ENCODE assay signal across 7 mouse cellular contexts in genomic region chr17:46104487-46104886, GRCm38 (mm10). TPM values are rescaled to one million over a fixed set of nuclear protein-coding genes. Genes with fewer than 3 reads are reported as not detected.
A peak's percentile ranks its signal among the peaks of the same experiment; 100 is the strongest.
DNase-seq lines count a peak whose midpoint lies in the region; ATAC-seq and TF ChIP-seq lines count a peak whose summit lies in the region.

No protein-coding gene starts in this region.

- peaks cover 10% of the 10 kb centered on the region for H3K4me1 ChIP-seq in heart, embryonic 13.5 days
- peaks cover 23% of the 10 kb centered on the region for H3K4me1 ChIP-seq in limb, embryonic 10.5 days
- H3K4me1 ChIP-seq in neural tube, embryonic 15.5 days, result no peaks in the 10 kb centered on the region

- no peak for TF ChIP-seq CTCF in left cerebral cortex, adult 2 months (IDR thresholded peaks at IDR 0.05)

- H3K9ac ChIP-seq in heart, embryonic 13.5 days, result peak overlapping the region; percentile 48; the same call in 1 of the 2 replicates
- no peak overlapping the region for H3K9ac ChIP-seq in neural tube, embryonic 15.5 days (replicated peaks)

- 26% methylated on average over 12 of the region's 12 CpGs for WGBS in heart, embryonic 13.5 days
- WGBS in limb, embryonic 10.5 days, result 33% methylated on average over 12 of the region's 12 CpGs
- WGBS in neural tube, embryonic 15.5 days, result 42% methylated on average over 12 of the region's 12 CpGs

- DNase-seq in MN1 (ENCODE audit: low spot score), result peak; percentile 86
- peak; percentile 75 for DNase-seq in embryo, embryonic 10.5 days (ENCODE audit: low spot score)
- DNase-seq in limb, embryonic 10.5 days (ENCODE audit: low spot score), result peak; percentile 78
- no peak for DNase-seq in frontal cortex, postnatal 14 days (ENCODE audit: low spot score in 2 of 2)
- no peak for DNase-seq in left cerebral cortex, adult 2 months (ENCODE audit: extremely low spot score in 1 of 2, low spot score in 2 of 2)

- no peaks in the 10 kb centered on the region for H3K9me3 ChIP-seq in heart, embryonic 13.5 days
- H3K9me3 ChIP-seq in limb, embryonic 10.5 days (replicated peaks), result no peaks in the 10 kb centered on the region
- no peaks in the 10 kb centered on the region for H3K9me3 ChIP-seq in neural tube, embryonic 15.5 days (replicated peaks)

- peak overlapping the region; percentile 41; the same call in 1 of the 2 replicates for H3K27ac ChIP-seq in heart, embryonic 13.5 days (replicated peaks)
- H3K27ac ChIP-seq in limb, embryonic 10.5 days, result peak overlapping the region; percentile 78
- no peak overlapping the region for H3K27ac ChIP-seq in neural tube, embryonic 15.5 days (replicated peaks)
- H3K27ac ChIP-seq in left cerebral cortex, adult 2 months, result no peak overlapping the region

- H3K4me3 ChIP-seq in heart, embryonic 13.5 days, result no peak overlapping the region
- peak overlapping the region; percentile 1; the same call in 1 of the 2 replicates for H3K4me3 ChIP-seq in limb, embryonic 10.5 days
- H3K4me3 ChIP-seq in neural tube, embryonic 15.5 days (replicated peaks), result no peak overlapping the region
- no peak overlapping the region for H3K4me3 ChIP-seq in left cerebral cortex, adult 2 months

- intact Hi-C loops in left cerebral cortex, adult 2 months (cut with DNase I), result no loop called here

- H3K4me2 ChIP-seq in heart, embryonic 13.5 days, result peak overlapping the region; percentile 35
- H3K4me2 ChIP-seq in neural tube, embryonic 15.5 days, result 0 out of 2 replicates have a peak overlapping the region, but pooled peaks have one; percentile 13

- 0 out of 2 replicates have a peak, but pooled peaks have one; percentile 25 for ATAC-seq in heart, embryonic 13.5 days (ENCODE audit: extremely low read depth, insufficient number of reproducible peaks, low FRiP score, low TSS enrichment)
- no peak for ATAC-seq in neural tube, embryonic 15.5 days (ENCODE audit: low FRiP score)

- peaks cover 23% of the 10 kb centered on the region for H3K27me3 ChIP-seq in heart, embryonic 13.5 days (replicated peaks)
- H3K27me3 ChIP-seq in limb, embryonic 10.5 days (ENCODE audit: low read depth, poor library complexity, severe bottlenecking), result no peaks in the 10 kb centered on the region
- H3K27me3 ChIP-seq in neural tube, embryonic 15.5 days (replicated peaks), result peaks cover 5% of the 10 kb centered on the region

- H3K36me3 ChIP-seq in heart, embryonic 13.5 days, result no peaks in the 10 kb centered on the region
- H3K36me3 ChIP-seq in limb, embryonic 10.5 days, result no peaks in the 10 kb centered on the region
- H3K36me3 ChIP-seq in neural tube, embryonic 15.5 days, result no peaks in the 10 kb centered on the region

RNA-seq across cellular contexts. Expression of gene Mrps18a, which starts 6.3 kb away (rescaled TPM):
- 123 and 132 TPM in 2 replicates for polyA plus RNA-seq in heart, embryonic 13.5 days (2015; fragmentation: Nextera tagmentation; extraction: Ambion mirVana)
- 184 and 192 TPM in 2 replicates for polyA plus RNA-seq in limb, embryonic 10.5 days (2016; fragmentation: Nextera tagmentation; extraction: Ambion mirVana)
- 150 and 154 TPM in 2 replicates for polyA plus RNA-seq in neural tube, embryonic 15.5 days (2015; fragmentation: Nextera tagmentation; extraction: Ambion mirVana)
- total RNA-seq in left cerebral cortex, adult 2 months (2021), result 10 to 100 TPM; 79.3 to 84.5 TPM

RNA-seq across cellular contexts. Expression of gene Rsph9, which starts 39.5 kb away (rescaled TPM):
- 6.0 and 6.1 TPM in 2 replicates for polyA plus RNA-seq in heart, embryonic 13.5 days (2015; fragmentation: Nextera tagmentation; extraction: Ambion mirVana)
- 7.7 and 10.0 TPM in 2 replicates for polyA plus RNA-seq in limb, embryonic 10.5 days (2016; fragmentation: Nextera tagmentation; extraction: Ambion mirVana)
- 37.9 and 39.3 TPM in 2 replicates for polyA plus RNA-seq in neural tube, embryonic 15.5 days (2015; fragmentation: Nextera tagmentation; extraction: Ambion mirVana)
- total RNA-seq in left cerebral cortex, adult 2 months (2021), result 10 to 100 TPM; 21.7 to 22.0 TPM

RNA-seq across cellular contexts. Expression of gene Mad2l1bp, which starts 48.9 kb away (rescaled TPM):
- 28.1 and 30.5 TPM in 2 replicates for polyA plus RNA-seq in heart, embryonic 13.5 days (2015; fragmentation: Nextera tagmentation; extraction: Ambion mirVana)
- 37.7 and 39.2 TPM in 2 replicates for polyA plus RNA-seq in limb, embryonic 10.5 days (2016; fragmentation: Nextera tagmentation; extraction: Ambion mirVana)
- polyA plus RNA-seq in neural tube, embryonic 15.5 days (2015; fragmentation: Nextera tagmentation; extraction: Ambion mirVana), result 21.7 and 24.6 TPM in 2 replicates
- 10 to 100 TPM; 11.6 to 15.7 TPM for total RNA-seq in left cerebral cortex, adult 2 months (2021)

RNA-seq across cellular contexts. Expression of gene Gtpbp2, which starts 56.3 kb away (rescaled TPM):
- polyA plus RNA-seq in heart, embryonic 13.5 days (2015; fragmentation: Nextera tagmentation; extraction: Ambion mirVana), result 29.2 and 30.7 TPM in 2 replicates
- 31.8 and 40.6 TPM in 2 replicates for polyA plus RNA-seq in limb, embryonic 10.5 days (2016; fragmentation: Nextera tagmentation; extraction: Ambion mirVana)
- polyA plus RNA-seq in neural tube, embryonic 15.5 days (2015; fragmentation: Nextera tagmentation; extraction: Ambion mirVana), result 41.3 and 43.5 TPM in 2 replicates
- total RNA-seq in left cerebral cortex, adult 2 months (2021), result 100 to 1,000 TPM; 134 to 140 TPM

Comparison
In these comparisons a context has a peak if more than half of its experiments do, and no peak if none do; other contexts are left out.
1. DNase-seq: peak in MN1 (single experiment), embryo, embryonic 10.5 days (single experiment) and limb, embryonic 10.5 days (single experiment); none in frontal cortex, postnatal 14 days (0 of 2) and left cerebral cortex, adult 2 months (0 of 2).
2. H3K27ac ChIP-seq: peak in heart, embryonic 13.5 days (single experiment) and limb, embryonic 10.5 days (single experiment); none in neural tube, embryonic 15.5 days (single experiment) and left cerebral cortex, adult 2 months (single experiment).